7 mouse cellular contexts compared by ENCODE assay signal in the genomic region with DNA sequence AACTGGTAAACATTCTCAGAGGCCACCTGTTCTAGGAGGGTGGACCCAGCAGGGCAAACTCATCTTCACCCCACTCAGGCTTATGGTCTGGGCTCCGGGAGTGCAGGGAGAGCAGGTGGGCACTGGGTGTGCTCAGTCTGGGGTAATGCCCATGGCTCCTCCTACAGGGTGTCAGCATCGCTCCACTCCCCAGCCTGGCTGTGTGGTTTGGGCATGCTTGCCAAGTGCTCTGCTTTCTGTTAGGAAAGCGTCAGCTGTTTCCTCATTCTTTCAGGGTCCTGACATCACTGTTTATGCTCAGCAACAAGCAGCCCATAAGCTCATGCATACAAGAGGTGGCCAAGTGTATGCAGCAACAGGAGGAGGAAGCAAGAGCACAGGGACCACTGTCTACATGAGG. TPM values are rescaled to one million over a fixed set of nuclear protein-coding genes. Genes with fewer than 3 reads are reported as not detected.
DNase-seq lines count a peak whose midpoint lies in the region; ATAC-seq and TF ChIP-seq lines count a peak whose summit lies in the region.

No protein-coding gene starts in this region.

- no peaks in the 10 kb centered on the region for H3K27me3 ChIP-seq in neural tube, embryonic 13.5 days
- no peaks in the 10 kb centered on the region for H3K27me3 ChIP-seq in lung, postnatal 0 days (replicated peaks; ENCODE audit: insufficient read depth, low read length)

- no peak overlapping the region for H3K27ac ChIP-seq in neural tube, embryonic 13.5 days (replicated peaks)
- peak overlapping the region; percentile 33; the same call in 1 of the 2 replicates for H3K27ac ChIP-seq in lung, postnatal 0 days (ENCODE audit: low read length)

- peak; percentile 37 for TF ChIP-seq CTCF in lung, postnatal 0 days (IDR thresholded peaks at IDR 0.05)

- 69% methylated on average over 3 of the region's 3 CpGs for WGBS in neural tube, embryonic 13.5 days
- 12% methylated on average over 3 of the region's 3 CpGs for WGBS in lung, postnatal 0 days

- no peaks in the 10 kb centered on the region for H3K36me3 ChIP-seq in neural tube, embryonic 13.5 days
- no peaks in the 10 kb centered on the region for H3K36me3 ChIP-seq in lung, postnatal 0 days (ENCODE audit: insufficient read depth, low read length)

- TF ChIP-seq EP300 in lung, postnatal 0 days (IDR thresholded peaks at IDR 0.05) = peak; percentile 71

- DNase-seq in neural tube, embryonic 10.5 days (ENCODE audit: extremely low spot score, low spot score) = no peak
- DNase-seq in heart, postnatal 36 days = peak; percentile 45 to 61
- DNase-seq in lung, postnatal 0 days (ENCODE audit: low spot score) = peak; percentile 97
- peak; percentile 70 to 83 for DNase-seq in thymus, postnatal 36 days
- no peak for DNase-seq in cerebellum, adult 11-12 months

- no peak overlapping the region for H3K4me2 ChIP-seq in neural tube, embryonic 13.5 days
- H3K4me2 ChIP-seq in lung, postnatal 0 days (replicated peaks; ENCODE audit: low read depth, low read length) = no peak overlapping the region

- peak; percentile 40; the same call in 1 of the 2 replicates for ATAC-seq in neural tube, embryonic 13.5 days (ENCODE audit: low read depth)
- 0 out of 2 replicates have a peak, but pooled peaks have one; percentile 39 for ATAC-seq in erythroblast, adult 5-6 weeks (replicated peaks; ENCODE audit: low FRiP score, poor library complexity, severe bottlenecking)
- ATAC-seq in lung, postnatal 0 days = peak; percentile 96

- H3K9ac ChIP-seq in neural tube, embryonic 13.5 days = no peak overlapping the region
- H3K9ac ChIP-seq in lung, postnatal 0 days (replicated peaks; ENCODE audit: low read depth) = no peak overlapping the region

- no peak overlapping the region for H3K4me3 ChIP-seq in neural tube, embryonic 13.5 days
- no peak overlapping the region for H3K4me3 ChIP-seq in lung, postnatal 0 days (ENCODE audit: low read depth, low read length)

- no peaks in the 10 kb centered on the region for H3K9me3 ChIP-seq in neural tube, embryonic 13.5 days
- no peaks in the 10 kb centered on the region for H3K9me3 ChIP-seq in lung, postnatal 0 days (ENCODE audit: low read length)

- peaks cover 8% of the 10 kb centered on the region for H3K4me1 ChIP-seq in neural tube, embryonic 13.5 days (replicated peaks)
- H3K4me1 ChIP-seq in lung, postnatal 0 days (ENCODE audit: insufficient read depth, low read depth, low read length) = peaks cover 11% of the 10 kb centered on the region; the same call in 1 of the 2 replicates

- intact Hi-C loops in heart, postnatal 36 days (cut with DNase I) = no loop called here

RNA-seq across cellular contexts. Expression of a gene that starts 57.7 kb away (rescaled TPM):
- polyA plus RNA-seq in neural tube, embryonic 13.5 days (2015; fragmentation: Nextera tagmentation; extraction: Ambion mirVana) = 0.41 and 0.53 TPM in 2 replicates
- total RNA-seq in erythroblast, adult 5-6 weeks (2015; ENCODE audit: low replicate concordance) = 12.7 and 14.6 TPM in 2 replicates
- 12.4 and 13.7 TPM in 2 replicates for total RNA-seq in erythroblast, adult 5-6 weeks (2017; ENCODE audit: low replicate concordance)
- 1 to 10 TPM; 8.7 to 9.0 TPM for total RNA-seq in heart, postnatal 36 days (2021)
- polyA plus RNA-seq in lung, postnatal 0 days (2015; fragmentation: Nextera tagmentation; extraction: Ambion mirVana) = 1.2 and 1.4 TPM in 2 replicates

Comparison
In these comparisons a context has a peak if more than half of its experiments do, and no peak if none do; other contexts are left out.
1. ATAC-seq: peak in every context shown above with its lines; median percentile 96 in lung, postnatal 0 days; 40 in neural tube, embryonic 13.5 days; 39 in erythroblast, adult 5-6 weeks.
2. DNase-seq: peak in heart, postnatal 36 days (2 of 2), lung, postnatal 0 days (single experiment) and thymus, postnatal 36 days (2 of 2); none in neural tube, embryonic 10.5 days (single experiment) and cerebellum, adult 11-12 months (single experiment).